Mouse (Mus musculus): ENCODE results near the gene Smim4. TPM values are rescaled to one million over a fixed set of nuclear protein-coding genes. Genes with fewer than 3 reads are reported as not detected.
A peak's percentile ranks its signal among the peaks of the same experiment; 100 is the strongest.

Smim4 gene
- 10 to 100 TPM; 71.2 to 84.4 TPM for total RNA-seq (2021)
- 133 TPM in 2 replicates for polyA plus RNA-seq (2012; rRNA removed)
- long read RNA-seq, transcript Smim4-203 (2 exons, 426 nt), result minor isoform, 15 of 48 reads
- long read RNA-seq, transcript Smim4-201 (2 exons, 311 nt), result major isoform, 29 of 48 reads
- long read RNA-seq, partial matches to known transcripts, result 0 of 48 reads
- long read RNA-seq, other reads (novel, unspliced or antisense), result 2 of 48 reads

- peak; percentile 98 for DNase-seq
These were observed at the start of gene Smim4 for GRCm38 (mm10) chr14:31128826-31129219. Gene Smim4 (minus strand): TSS chr14:31128956.

GRCm38 (mm10) chr14:31177715-31178114 lies 49.0 kb upstream of the Smim4 start:
- DNase-seq, result no peak

DNA sequence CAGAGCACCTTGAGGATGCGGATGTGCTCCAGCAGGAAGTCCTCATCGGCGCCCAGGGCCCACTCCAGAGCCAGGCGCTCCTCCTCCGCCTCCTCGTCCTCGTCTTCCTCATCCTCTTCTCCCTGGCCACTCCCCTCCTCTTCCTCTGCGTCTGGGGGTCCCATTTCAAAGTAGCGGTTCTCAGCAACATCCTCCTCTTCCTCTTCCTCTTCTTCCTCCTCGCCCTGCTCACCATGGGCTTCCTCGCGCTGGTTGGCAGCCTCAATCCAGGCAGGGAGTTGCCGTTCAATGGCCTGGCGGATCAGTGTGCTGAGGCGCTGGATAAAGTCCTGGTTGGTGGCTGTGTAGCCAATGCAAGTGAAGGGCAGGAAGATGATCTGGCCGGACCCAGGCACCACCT lies 48.5 kb upstream of the Smim4 start:
- DNase-seq, result no peak

GRCm38 (mm10) chr14:31173537-31173936 lies 44.8 kb upstream of the Smim4 start:
- DNase-seq, result no peak

DNA sequence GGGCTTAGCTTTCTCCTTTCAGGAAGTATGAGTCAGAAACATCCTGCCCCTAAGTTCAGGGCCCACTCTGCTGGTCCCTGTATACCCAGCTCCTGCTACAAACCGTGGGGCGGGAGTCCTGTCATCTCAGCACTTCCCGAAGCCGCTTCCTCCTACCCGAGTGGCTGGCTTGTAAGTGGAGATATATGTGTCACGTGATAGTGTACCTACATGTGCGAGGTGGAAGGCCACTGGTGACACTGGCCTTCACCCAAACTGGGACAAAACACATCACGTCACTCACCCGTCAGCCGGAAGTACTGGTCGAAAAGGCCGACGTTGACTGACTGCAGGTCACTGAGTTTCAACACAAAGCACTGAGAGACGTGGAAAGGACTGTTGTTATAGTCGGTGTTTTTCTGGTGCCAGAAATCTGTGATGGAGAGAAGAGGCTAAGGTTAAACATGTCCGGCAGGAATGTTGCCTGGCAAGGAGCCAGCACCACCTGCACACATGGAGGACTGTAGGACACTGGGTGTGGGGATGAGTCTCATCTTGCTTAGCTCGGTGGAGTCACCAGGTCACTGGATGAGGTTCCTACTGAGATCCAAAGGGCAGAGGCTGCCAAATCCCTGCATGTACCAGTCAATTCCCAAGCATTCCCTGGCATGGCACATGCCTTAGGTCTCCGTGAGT lies 44.2 kb upstream of the Smim4 start:
- DNase-seq, result peak; percentile 67

DNA sequence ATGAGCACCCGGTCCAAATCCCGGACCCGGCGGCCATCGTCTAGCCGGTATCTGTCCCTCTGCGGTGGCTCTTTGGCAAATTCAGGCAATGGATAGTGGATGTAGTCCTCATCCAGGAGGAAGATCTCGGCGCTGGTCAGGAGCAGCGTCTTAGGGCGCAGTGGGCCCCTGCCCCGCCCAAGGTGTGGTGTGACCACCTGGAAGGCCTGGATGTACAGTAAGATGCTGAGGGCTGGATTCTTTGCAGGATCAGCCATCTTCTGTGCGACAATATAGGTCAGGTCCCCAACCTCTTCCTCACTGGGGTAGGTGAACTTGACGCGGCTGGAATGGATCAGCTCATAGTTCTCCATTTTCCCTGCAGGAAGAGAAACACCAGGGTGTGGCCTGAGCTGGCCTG lies 43.1 kb upstream of the Smim4 start:
- DNase-seq, result no peak

- DNase-seq, result no peak
These were observed 42.6 kb upstream of the Smim4 start for GRCm38 (mm10) chr14:31171386-31171785.

DNA sequence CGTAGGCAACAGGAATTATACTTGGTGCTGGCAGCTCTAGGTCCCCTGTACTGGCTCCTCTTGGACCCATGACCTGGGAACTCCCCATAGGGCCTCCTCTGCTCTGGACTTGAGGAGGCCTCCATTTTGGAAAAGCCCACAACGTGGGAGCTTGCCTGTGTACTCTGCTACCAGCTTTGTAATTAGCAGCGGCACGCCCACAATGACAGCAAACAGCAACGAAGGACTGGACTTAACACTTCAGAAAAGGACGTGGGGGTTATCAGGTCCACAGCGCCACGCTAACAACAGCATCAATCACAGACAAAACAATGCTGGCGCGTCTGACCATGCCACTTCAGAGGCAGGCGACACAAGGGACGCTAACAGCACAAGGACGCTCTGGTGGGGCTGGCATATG lies 42.2 kb upstream of the Smim4 start:
- no peak for DNase-seq

GRCm38 (mm10) chr14:31169508-31169907 lies 40.8 kb upstream of the Smim4 start:
- DNase-seq, result no peak

- peak; percentile 63 for DNase-seq
These were observed 39.7 kb upstream of the Smim4 start, which contains the start of gene Stab1 for GRCm38 (mm10) chr14:31168425-31168824. Gene Stab1 (minus strand): TSS chr14:31168641.

- no peak for DNase-seq
These were observed 38.1 kb upstream of the Smim4 start for GRCm38 (mm10) chr14:31166827-31167226.

DNA sequence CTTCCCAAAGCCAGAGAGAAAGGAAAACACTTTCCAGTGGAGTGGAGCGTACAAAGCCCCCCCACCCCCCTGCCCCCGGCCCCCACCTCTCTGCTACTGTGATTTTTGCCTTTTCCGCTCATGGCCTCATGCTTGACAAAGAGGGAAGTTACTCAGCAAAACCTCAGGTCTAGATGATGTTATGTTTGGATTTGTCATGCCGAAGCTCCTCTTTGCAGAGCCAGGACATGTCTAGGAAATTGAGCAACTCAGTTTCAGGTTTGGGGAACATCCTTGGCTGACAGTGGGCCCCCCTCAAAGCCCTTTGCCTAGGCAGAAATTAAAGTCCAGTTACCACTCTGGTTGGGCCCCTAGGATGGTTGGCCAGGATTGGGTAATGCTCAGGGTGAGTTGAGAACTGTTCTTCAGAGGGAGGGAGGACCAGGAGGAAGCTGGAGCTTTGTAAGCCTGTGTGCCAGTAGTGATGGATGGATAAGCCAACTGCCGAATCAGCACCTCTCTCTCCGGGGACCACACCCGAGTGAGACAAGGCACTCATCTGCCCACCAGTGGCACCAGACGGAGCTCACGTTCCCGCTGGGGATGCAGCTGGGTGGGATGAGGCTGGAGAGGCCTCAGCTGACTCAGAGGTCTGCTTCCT lies 37.4 kb upstream of the Smim4 start:
- DNase-seq, result peak; percentile 41

DNA sequence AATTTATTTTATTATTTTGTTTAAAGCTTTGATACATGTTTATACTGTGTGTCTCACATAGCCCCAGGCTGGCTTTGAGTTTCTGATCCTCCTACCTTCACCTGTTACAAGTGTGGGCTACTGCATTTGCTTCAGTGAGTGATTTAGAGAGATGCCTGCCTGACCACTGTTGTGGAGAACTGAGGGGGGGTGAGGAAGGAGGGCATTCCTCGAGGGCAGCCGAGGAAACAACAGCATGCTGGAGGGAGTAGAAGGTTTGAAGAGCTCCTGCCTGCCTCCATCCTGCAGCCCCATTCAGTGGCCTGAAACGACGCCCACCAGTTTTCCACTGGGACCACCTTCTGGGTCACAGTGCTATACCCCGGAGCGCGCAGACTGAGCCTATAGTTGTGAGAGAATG lies 36.7 kb upstream of the Smim4 start:
- no peak for DNase-seq

GRCm38 (mm10) chr14:31165010-31165409 lies 36.3 kb upstream of the Smim4 start:
- DNase-seq, result no peak

DNA sequence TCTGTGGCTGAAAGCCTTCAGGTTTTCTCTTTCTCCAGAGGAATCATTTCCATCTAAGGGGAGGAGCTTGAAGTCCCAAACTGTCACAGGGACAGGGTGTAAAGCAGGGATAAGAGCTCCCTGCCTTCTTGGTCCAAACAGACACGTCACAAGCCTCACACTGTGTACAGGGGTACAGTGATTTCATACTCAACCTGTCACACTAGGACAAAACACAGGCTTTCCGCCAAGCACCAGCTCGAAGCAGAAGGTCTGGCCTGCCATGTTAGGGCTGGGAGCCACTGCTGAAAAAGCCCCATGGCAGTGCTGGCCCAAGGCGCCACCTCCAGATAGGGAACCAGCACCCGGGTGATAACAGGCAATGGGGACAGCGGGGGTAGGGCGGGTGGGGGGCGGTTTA lies 35.3 kb upstream of the Smim4 start:
- DNase-seq, result no peak

DNA sequence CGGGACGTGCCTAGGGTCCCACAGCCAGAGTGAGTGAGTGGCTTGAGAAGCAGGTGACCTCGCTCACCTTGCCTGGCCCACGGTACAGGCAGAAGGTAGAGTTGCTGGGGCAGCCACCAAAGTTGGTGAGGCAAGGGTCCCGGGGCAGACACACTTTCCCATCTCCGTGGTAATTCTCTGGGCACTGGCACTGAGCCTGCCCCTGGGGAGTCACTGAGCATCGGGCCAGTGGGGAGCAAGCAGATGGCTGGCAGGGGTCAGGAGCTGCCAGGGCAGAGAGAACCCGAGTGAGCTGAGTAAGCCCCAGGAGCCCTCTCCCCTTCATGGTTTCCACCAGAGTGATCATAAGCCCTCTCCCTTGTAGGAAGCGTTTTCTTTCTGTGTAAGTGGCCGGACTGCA lies 32.9 kb upstream of the Smim4 start:
- no peak for DNase-seq

DNA sequence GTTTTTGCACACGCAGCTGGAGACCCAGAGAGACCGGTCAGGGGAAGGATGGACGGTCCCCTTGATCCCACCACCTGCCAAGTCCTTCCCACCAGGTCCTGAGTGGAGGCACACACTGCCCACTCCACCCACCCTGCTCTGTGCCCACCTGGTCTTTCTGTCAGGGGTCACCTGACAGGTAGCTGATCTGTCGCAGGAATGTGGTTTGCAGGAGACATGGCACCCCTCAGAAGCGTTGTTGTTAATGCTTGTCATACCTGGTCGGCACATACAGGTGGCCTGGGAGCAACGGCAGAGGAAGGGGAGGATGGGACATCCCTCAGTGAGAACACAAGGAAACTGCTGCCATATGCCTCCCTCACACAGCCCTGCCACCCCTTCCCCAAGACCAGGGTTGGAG lies 32.4 kb upstream of the Smim4 start:
- no peak for DNase-seq

DNA sequence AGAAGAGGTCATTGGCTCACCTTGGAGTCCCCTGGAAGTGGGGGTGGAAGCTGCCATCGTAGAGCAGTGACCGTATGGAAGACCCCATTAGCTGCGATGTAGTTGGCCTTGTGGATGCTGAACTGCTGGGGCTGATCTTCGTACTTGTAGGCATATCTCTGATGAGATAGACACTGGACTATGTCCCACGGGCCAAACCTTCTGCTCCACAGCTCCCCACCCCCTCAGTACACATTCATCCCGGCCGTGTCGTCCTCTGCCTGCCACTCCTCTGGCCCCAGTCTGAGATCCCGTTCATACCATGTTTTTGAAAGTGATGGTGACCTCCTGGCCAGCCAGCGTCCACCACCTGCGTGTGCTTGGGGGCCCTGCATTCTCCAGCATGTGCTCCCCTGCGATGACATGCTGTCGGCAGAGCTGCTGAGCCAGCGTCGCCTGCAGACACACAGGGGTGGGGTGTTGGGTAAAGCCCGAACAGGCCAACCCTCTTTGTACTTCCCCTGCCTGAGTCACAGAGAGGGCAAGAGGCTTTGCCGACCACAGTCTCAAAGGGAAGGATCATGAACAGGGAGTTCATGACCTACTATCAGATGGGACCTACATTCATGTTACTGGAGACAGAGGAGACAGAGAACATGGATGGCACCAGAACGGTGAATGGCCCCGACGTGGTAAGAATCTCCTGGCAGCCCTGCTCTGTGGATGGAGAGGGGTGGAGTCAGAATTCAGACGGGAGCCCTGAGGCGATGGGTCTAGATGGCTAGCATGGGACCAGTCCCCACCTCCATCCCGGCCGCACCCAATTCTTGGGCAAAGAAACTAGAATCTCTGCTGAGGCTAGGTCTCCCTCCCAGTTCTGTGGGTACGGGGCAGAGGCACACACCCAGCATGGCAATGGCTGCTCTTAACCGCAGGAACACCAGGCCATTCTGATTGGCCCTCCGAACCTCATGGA lies 31.7 kb upstream of the Smim4 start:
- DNase-seq, result no peak

- no peak for DNase-seq
These were observed 16.9 kb upstream of the Smim4 start for GRCm38 (mm10) chr14:31145694-31146093.

DNA sequence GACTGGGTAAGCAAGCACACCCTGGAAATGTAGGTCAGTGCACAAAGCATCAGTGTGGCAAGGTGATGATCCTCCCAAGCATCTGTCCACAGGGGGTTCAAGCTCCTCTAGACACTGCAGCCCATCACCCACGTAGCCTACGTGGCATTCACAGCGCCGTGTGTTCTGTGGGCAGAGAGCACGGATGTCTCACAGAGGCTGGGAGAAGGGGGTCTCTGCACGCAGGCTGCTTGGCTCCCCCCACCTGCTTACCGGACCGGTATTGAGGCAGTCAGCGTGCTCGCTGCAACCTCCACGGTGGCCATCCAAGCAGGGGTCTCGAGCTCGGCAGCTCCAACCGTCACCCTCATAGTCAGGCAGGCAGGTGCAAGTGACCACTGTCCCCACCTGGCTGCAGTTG lies 12.3 kb upstream of the Smim4 start:
- no peak for DNase-seq

DNA sequence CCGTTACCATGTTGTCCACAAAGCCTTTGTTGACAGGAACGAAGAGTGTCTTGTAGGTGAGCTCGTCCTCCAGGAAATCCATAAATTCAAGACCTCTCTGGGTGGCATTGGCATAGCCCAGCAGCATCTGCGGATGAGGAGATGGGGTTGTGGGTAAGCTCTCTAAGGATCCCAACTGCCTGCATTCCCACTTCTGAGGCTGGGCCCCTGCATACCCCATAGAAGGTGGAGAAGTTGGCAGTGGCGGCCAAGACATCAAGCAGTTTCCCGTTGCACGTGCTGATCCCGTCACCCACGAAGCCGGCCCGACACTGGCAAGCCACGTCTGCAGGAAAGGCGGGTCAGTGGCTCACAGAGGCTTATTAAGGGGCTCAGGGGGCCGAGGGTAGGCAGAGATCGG lies 11.4 kb upstream of the Smim4 start:
- no peak for DNase-seq

DNA sequence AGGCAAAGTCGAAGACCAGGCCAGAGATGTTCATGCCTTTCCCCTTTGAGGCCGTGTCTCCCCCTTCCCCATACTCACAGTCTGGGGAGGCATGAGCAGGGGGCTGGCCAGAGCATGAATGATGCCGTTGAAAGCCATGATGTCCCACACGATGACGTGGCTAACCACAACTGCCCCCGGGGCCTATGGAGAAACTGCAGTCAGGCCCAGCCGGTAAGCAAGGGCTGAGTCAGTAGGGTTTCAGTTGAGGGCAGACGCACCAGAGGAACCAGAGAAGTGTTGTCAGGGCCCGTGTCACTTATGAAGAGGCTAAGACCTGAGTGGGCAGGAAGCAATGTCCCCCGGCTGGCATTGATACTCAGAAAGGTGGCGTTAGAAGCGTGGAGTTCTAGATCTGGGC lies 10.9 kb upstream of the Smim4 start:
- DNase-seq, result no peak

Data from adrenal gland, adult 2 months (tissue).